Mouse (Mus musculus): ENCODE data around the gene Mtnr1a. TPM values are rescaled to one million over a fixed set of nuclear protein-coding genes. Genes with fewer than 3 reads are reported as not detected.

The Mtnr1a gene
- polyA plus RNA-seq, 1 experiment from 2014 or later: 0.35 TPM

DNA sequence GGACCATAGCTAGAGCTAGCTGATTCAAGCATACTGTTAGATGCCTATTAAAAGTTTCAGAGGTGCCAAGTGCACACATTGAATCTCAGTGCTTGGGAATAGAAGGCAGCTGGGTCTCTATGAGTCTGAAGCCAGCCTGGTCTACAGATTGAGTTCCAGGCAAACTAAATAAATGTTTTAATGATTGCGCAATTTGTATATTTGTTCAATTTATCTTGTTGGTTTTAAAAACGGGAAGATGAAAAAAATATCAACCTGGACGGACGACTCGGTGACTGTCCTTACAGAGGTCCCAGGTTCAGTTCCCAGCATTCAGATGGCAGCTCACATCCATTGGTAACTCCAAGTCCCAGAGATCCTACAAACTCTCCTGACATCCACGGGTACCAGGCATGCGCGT, 2.0 kb downstream of the Mtnr1a start:
- Histone ChIP-seq H3K9me3 (ENCODE audit: control insufficient read depth, low read length) (no peaks in the 10 kb centered on the region), H3K9ac (replicated peaks; ENCODE audit: low read depth, low read length) (no peak overlapping the region), H3K27ac (ENCODE audit: low read length) (no peak overlapping the region), H3K4me2 (ENCODE audit: low read length) (no peak overlapping the region), H3K4me1 (replicated peaks; ENCODE audit: control insufficient read depth, insufficient read depth, low read length) (peaks cover 3% of the 10 kb centered on the region; the same call in 1 of the 2 replicates), H3K27me3 (replicated peaks; ENCODE audit: control insufficient read depth, insufficient read depth, low read length) (no peaks in the 10 kb centered on the region), H3K4me3 (replicated peaks; ENCODE audit: low read length) (no peak overlapping the region), H3K36me3 (ENCODE audit: control insufficient read depth, insufficient read depth) (no peaks in the 10 kb centered on the region)
- 94% methylated on average over 8 of the region's 8 CpGs for WGBS
- no peak for ATAC-seq

DNA sequence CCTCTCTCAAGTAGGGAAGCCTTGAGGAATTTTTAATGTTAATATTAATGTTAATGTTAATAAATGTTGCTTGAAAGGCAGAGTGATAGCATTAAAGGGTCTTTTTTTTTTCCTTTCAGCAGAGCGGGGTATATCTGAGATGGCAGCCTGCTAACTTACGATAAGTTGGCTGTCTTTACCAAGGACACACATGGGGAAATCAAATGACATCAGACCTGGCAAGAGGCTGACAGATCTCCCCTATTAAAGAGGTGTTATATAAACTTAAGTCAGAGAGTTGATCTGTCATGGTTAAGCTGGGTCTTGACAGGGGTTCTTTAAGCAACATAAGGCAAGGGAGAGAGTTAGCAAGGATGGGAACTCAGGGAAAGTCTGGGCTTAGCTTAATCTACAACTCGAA, 11.9 kb downstream of the Mtnr1a start:
- Histone ChIP-seq H3K4me1 (replicated peaks; ENCODE audit: control insufficient read depth, insufficient read depth, low read length) (no peaks in the 10 kb centered on the region), H3K27me3 (replicated peaks; ENCODE audit: control insufficient read depth, insufficient read depth, low read length) (no peaks in the 10 kb centered on the region), H3K4me3 (replicated peaks; ENCODE audit: low read length) (no peak overlapping the region), H3K36me3 (ENCODE audit: control insufficient read depth, insufficient read depth) (no peaks in the 10 kb centered on the region), H3K9me3 (ENCODE audit: control insufficient read depth, low read length) (no peaks in the 10 kb centered on the region), H3K4me2 (ENCODE audit: low read length) (no peak overlapping the region), H3K9ac (replicated peaks; ENCODE audit: low read depth, low read length) (no peak overlapping the region), H3K27ac (ENCODE audit: low read length) (no peak overlapping the region)
- WGBS: 79% methylated on average over 3 of the region's 3 CpGs
- ATAC-seq: no peak

DNA sequence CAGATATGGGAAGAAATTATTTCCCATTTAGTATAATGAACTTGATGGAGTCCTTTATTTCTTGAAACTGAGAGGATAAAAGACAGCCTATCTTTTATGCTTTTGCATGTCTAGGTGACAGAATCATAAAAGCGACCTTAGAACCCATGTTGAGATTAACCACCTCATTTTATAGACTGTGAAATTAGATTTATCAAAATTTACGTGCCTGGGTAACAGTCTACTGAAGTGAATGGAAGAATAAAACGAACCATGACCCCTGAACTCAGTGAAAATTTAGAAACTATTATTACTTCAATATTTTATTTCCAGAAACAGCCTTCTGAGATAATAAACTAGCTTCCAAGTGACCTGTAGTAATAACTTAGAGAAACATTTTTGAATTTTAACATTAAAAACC, 24.7 kb downstream of the Mtnr1a start:
- no peaks in the 10 kb centered on the region for H3K9me3 ChIP-seq (ENCODE audit: control insufficient read depth, low read length)
- H3K4me2 ChIP-seq (ENCODE audit: low read length): no peak overlapping the region
- H3K4me1 ChIP-seq (replicated peaks; ENCODE audit: control insufficient read depth, insufficient read depth, low read length): no peaks in the 10 kb centered on the region
- H3K36me3 ChIP-seq (ENCODE audit: control insufficient read depth, insufficient read depth): no peaks in the 10 kb centered on the region
- H3K4me3 ChIP-seq (replicated peaks; ENCODE audit: low read length): no peak overlapping the region
- no peak overlapping the region for H3K27ac ChIP-seq (ENCODE audit: low read length)
- 86% methylated on average over 3 of the region's 3 CpGs for WGBS
- H3K9ac ChIP-seq (replicated peaks; ENCODE audit: low read depth, low read length): no peak overlapping the region
- H3K27me3 ChIP-seq (replicated peaks; ENCODE audit: control insufficient read depth, insufficient read depth, low read length): no peaks in the 10 kb centered on the region
- ATAC-seq: no peak

DNA sequence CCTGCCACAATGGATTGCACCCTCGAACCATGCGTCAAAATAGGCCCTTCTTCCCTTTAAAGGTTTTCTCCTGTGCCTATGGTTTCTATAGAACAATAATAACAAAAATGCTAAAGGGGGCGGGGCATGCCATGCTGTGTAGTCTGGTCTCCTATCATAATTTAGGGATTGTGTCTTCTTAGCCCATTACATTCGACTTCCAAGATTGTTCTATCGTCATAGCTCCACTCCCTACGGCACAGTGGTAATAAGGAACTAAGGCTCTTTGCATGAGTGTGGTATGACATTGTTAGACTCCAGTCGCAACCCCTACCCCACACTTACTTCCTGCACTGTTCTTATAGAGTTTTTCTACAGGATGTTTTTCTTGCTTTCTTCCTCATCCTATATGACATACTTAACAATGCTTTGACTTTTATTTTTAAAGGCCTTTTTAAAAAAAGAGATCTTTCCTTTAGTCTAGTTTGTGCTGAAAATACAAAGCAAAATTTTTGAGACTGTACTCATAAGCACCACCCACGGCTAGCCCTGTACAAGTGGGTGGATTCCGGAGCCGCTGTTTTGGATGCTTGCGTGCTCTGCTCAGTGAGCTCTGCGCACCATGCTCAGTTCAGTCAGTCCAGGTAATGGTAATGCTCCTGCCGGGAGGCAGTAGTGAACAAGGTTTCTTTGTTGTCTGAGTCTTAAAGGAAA, 40.6 kb downstream of the Mtnr1a start:
- H3K4me3 ChIP-seq (replicated peaks; ENCODE audit: low read length): peak overlapping the region; percentile 42
- peak; percentile 84 for ATAC-seq
- H3K9ac ChIP-seq (replicated peaks; ENCODE audit: low read depth, low read length): peak overlapping the region; percentile 54
- H3K4me1 ChIP-seq (replicated peaks; ENCODE audit: control insufficient read depth, insufficient read depth, low read length): peaks cover 4% of the 10 kb centered on the region
- H3K36me3 ChIP-seq (ENCODE audit: control insufficient read depth, insufficient read depth): no peaks in the 10 kb centered on the region
- H3K4me2 ChIP-seq (ENCODE audit: low read length): peak overlapping the region; percentile 55
- H3K27me3 ChIP-seq (replicated peaks; ENCODE audit: control insufficient read depth, insufficient read depth, low read length): peaks cover 3% of the 10 kb centered on the region; the same call in 1 of the 2 replicates
- 18% methylated on average over 13 of the region's 13 CpGs for WGBS
- no peaks in the 10 kb centered on the region for H3K9me3 ChIP-seq (ENCODE audit: control insufficient read depth, low read length)
- H3K27ac ChIP-seq (ENCODE audit: low read length): no peak overlapping the region

DNA sequence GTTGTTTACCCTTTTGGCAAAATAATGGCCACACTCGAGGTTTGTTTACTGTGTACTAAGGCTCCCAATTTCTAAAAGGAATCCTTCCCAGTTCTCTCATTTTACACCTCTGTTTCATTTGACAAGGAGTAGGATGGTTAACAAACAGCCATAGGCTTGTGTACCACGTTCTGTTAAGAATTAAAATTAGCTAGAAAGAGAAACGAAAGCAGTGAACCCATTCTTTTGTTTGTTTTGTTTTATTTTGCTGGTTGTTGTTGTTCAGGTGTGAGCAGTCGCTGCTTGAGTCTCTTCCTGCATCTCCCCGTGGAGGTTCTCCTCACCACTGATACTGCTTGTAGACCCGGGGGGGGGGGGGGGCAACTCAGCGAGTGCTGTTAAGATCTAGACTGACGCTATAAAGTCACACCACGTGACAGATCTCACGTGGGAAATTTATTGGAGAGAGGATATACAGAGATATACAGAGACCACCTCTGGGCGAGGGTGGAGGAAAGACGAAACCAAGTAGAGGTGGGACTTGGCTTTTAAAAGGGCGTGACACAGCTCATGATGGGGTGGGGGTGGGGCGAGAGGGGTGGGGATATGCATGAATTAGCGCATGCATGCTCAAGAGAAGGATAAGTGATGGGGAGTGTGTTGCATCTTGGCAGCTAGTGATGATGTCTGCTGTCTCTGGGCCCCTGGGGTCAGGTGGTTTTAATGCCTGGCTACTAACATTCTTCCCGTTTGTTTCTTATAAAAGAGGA, 41.3 kb downstream of the Mtnr1a start:
- 3% methylated on average over 15 of the region's 16 CpGs for WGBS
- no peaks in the 10 kb centered on the region for H3K36me3 ChIP-seq (ENCODE audit: control insufficient read depth, insufficient read depth)
- H3K9me3 ChIP-seq (ENCODE audit: control insufficient read depth, low read length): no peaks in the 10 kb centered on the region
- H3K4me1 ChIP-seq (replicated peaks; ENCODE audit: control insufficient read depth, insufficient read depth, low read length): peaks cover 4% of the 10 kb centered on the region
- peak overlapping the region; percentile 36 for H3K9ac ChIP-seq (replicated peaks; ENCODE audit: low read depth, low read length)
- H3K4me3 ChIP-seq (replicated peaks; ENCODE audit: low read length): peak overlapping the region; percentile 42
- ATAC-seq: peak; percentile 74
- peak overlapping the region; percentile 55 for H3K4me2 ChIP-seq (ENCODE audit: low read length)
- H3K27me3 ChIP-seq (replicated peaks; ENCODE audit: control insufficient read depth, insufficient read depth, low read length): peaks cover 3% of the 10 kb centered on the region; the same call in 1 of the 2 replicates
- no peak overlapping the region for H3K27ac ChIP-seq (ENCODE audit: low read length)

DNA sequence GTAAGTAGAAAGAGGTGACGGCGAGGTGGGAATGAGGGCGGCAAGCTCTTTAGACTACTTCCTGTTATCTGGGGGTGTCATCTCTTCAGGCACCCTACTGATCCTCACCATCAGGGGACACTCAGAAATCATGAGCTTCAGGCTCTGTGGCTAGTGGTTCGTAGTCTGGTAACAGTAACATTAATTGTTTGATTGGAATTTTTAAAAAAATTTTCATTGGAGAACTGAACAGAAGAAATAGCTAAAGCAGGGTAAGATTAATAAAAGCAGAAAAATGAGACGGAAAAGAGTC, 41.8 kb downstream of the Mtnr1a start:
- 48% methylated on average over 5 of the region's 5 CpGs for WGBS
- Histone ChIP-seq H3K9me3 (ENCODE audit: control insufficient read depth, low read length) (no peaks in the 10 kb centered on the region), H3K4me3 (replicated peaks; ENCODE audit: low read length) (peak overlapping the region; percentile 42), H3K4me2 (ENCODE audit: low read length) (peak overlapping the region; percentile 55), H3K36me3 (ENCODE audit: control insufficient read depth, insufficient read depth) (no peaks in the 10 kb centered on the region), H3K9ac (replicated peaks; ENCODE audit: low read depth, low read length) (no peak overlapping the region), H3K27me3 (replicated peaks; ENCODE audit: control insufficient read depth, insufficient read depth, low read length) (peaks cover 3% of the 10 kb centered on the region; the same call in 1 of the 2 replicates), H3K27ac (ENCODE audit: low read length) (no peak overlapping the region), H3K4me1 (replicated peaks; ENCODE audit: control insufficient read depth, insufficient read depth, low read length) (peaks cover 4% of the 10 kb centered on the region)
- no peak for ATAC-seq

DNA sequence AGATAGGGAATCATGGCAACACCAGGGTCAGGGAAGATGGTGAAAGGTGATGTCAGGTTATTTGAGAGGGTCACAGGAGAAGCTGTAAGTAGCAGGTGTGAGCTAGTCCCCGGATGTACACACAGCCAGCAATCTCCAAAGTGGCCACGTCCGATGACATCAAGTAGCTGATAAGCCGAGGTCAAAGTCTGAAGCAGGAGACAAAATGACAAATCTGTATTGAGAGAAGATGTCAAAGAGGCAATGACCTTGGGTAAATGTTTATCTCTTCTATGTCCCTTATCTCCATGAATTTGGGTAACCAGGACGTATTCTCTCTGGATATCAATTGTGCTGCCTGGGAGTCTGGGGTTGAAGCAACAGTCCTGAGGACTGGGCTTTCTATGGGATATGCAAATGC, 42.9 kb downstream of the Mtnr1a start:
- peaks cover 3% of the 10 kb centered on the region; the same call in 1 of the 2 replicates for H3K27me3 ChIP-seq (replicated peaks; ENCODE audit: control insufficient read depth, insufficient read depth, low read length)
- no peaks in the 10 kb centered on the region for H3K36me3 ChIP-seq (ENCODE audit: control insufficient read depth, insufficient read depth)
- H3K4me3 ChIP-seq (replicated peaks; ENCODE audit: low read length): no peak overlapping the region
- H3K9me3 ChIP-seq (ENCODE audit: control insufficient read depth, low read length): no peaks in the 10 kb centered on the region
- no peak overlapping the region for H3K27ac ChIP-seq (ENCODE audit: low read length)
- peaks cover 4% of the 10 kb centered on the region for H3K4me1 ChIP-seq (replicated peaks; ENCODE audit: control insufficient read depth, insufficient read depth, low read length)
- H3K4me2 ChIP-seq (ENCODE audit: low read length): no peak overlapping the region
- H3K9ac ChIP-seq (replicated peaks; ENCODE audit: low read depth, low read length): no peak overlapping the region
- ATAC-seq: no peak
- WGBS: 88% methylated on average over 5 of the region's 5 CpGs

DNA sequence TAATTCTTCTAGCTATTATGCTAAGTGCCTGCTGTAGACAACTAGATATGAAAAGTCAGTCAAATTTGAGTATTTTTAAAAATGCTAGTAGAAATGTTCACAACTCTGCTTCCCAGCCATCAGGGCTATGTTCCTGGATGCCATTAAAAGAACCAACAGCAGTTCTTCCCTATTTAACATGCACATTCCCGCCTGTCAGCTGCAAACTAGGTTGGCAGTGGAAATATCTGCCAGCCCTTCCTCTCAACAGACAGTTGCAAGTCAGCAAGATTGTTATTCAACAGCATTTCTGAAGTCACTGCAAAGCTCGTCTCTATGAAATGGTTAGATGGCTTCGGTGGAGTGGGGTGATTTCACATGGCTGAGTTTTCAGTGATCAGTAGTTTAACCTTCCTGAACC, 48.7 kb downstream of the Mtnr1a start:
- Histone ChIP-seq H3K4me1 (replicated peaks; ENCODE audit: control insufficient read depth, insufficient read depth, low read length) (no peaks in the 10 kb centered on the region), H3K36me3 (ENCODE audit: control insufficient read depth, insufficient read depth) (no peaks in the 10 kb centered on the region), H3K9me3 (ENCODE audit: control insufficient read depth, low read length) (no peaks in the 10 kb centered on the region), H3K27me3 (replicated peaks; ENCODE audit: control insufficient read depth, insufficient read depth, low read length) (no peaks in the 10 kb centered on the region), H3K4me2 (ENCODE audit: low read length) (no peak overlapping the region), H3K4me3 (replicated peaks; ENCODE audit: low read length) (no peak overlapping the region), H3K27ac (ENCODE audit: low read length) (no peak overlapping the region), H3K9ac (replicated peaks; ENCODE audit: low read depth, low read length) (no peak overlapping the region)
- 76% methylated on average over 3 of the region's 3 CpGs for WGBS
- no peak for ATAC-seq

DNA sequence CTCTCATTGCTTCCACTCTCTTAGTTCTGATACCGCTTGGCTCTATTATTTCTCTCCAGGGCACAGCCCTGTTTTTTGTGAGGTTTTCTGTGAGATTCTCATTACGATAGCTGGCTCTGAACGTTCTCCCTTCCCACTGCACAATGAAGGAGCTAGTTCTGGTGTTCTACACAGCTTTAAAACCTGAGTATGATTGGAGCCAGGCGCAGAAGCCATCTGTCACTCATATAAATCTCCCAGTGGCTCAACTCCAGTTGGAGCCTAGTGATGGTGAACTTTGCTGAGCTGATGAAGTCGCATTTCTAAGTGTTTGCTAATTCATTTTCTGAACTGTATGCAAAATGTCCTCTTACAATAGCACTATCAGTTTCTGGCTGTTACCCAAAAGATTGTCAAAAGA, 56.7 kb downstream of the Mtnr1a start:
- Histone ChIP-seq H3K4me2 (ENCODE audit: low read length) (no peak overlapping the region), H3K36me3 (ENCODE audit: control insufficient read depth, insufficient read depth) (no peaks in the 10 kb centered on the region), H3K9ac (replicated peaks; ENCODE audit: low read depth, low read length) (no peak overlapping the region), H3K9me3 (ENCODE audit: control insufficient read depth, low read length) (no peaks in the 10 kb centered on the region), H3K4me1 (replicated peaks; ENCODE audit: control insufficient read depth, insufficient read depth, low read length) (peaks cover 3% of the 10 kb centered on the region; the same call in 1 of the 2 replicates), H3K27ac (ENCODE audit: low read length) (no peak overlapping the region), H3K27me3 (replicated peaks; ENCODE audit: control insufficient read depth, insufficient read depth, low read length) (no peaks in the 10 kb centered on the region), H3K4me3 (replicated peaks; ENCODE audit: low read length) (no peak overlapping the region)
- WGBS: 51% methylated on average over 5 of the region's 5 CpGs
- peak; percentile 61; the same call in 1 of the 2 replicates for ATAC-seq

Data from forebrain, embryonic 16.5 days (tissue).